Mouse (Mus musculus): ENCODE measurements at regions not wholly inside any gene's neighbourhood (a gene's known extent, or its start where the extent isn't known, plus 50 kb on each side); places are given as distances from the start of the nearest gene placed in this dataset.

DNA sequence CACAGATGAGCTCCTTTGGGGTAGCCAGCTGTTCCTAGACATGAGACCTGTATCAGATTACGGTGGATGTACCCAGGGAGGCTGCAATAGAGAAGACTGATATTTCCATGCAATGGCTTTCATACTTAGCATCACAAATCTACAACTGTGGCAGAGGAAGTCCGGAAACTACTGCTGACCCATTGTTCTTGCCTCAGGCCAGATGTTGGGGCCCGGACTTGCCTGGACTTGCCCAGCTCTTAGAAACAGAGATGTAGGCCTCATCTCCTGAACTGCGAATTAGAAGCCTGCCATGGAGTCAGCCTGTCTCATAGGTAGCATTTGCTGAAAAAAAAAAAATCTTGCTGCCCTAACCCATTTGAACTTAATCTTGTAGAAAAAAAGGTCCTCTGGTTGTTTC is 422.4 kb upstream of the Robo1 start:
- TF ChIP-seq CTCF (conservative IDR thresholded peaks at IDR 0.05; ENCODE audit: insufficient read depth, insufficient read length, low read depth, low read length) (no peak), POLR2A (IDR thresholded peaks at IDR 0.05; ENCODE audit: low read depth, low read length) (no peak)
